ENCODE assay signal across 24 mouse cellular contexts in the genomic region with DNA sequence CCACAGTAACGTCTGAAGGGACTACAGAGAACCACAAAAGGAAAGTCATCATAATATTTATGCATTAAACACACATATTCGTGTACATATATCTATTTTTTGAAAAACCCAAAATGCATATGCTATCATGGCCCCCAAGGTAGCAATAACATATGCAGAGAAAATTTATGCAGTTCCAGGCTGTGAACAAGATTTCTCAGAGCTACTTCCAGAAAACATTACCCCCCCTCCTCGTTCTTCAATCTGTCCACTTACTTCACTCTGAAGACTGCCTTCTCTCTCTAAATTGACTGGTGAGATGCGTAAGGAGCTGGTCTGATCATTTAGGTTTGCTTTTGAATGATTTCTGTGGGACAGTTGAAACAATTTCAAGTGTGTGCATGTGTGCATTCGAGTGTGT.
DNase-seq lines count a peak whose midpoint lies in the region; ATAC-seq lines count a peak whose summit lies in the region.
"Had no signal": no experiment of that assay in that cellular context is flagged by ENCODE, and none has a peak within 500 bp of the region (broad histone marks: within the 10 kb centered on the region; RNA-seq: fewer than 3 reads in every experiment).

No protein-coding gene starts in this region.

- no peaks in the 10 kb centered on the region for H3K9me3 ChIP-seq in embryonic facial prominence, embryonic 13.5 days
- H3K9me3 ChIP-seq in embryonic facial prominence, embryonic 10.5 days, result no peaks in the 10 kb centered on the region
- H3K9me3 ChIP-seq in forebrain, embryonic 16.5 days (ENCODE audit: control insufficient read depth, low read length), result no peaks in the 10 kb centered on the region
- H3K9me3 ChIP-seq: G1E; heart, embryonic 15.5 days; hindbrain, embryonic 10.5 days; intestine, embryonic 15.5 days had no signal

- no peaks in the 10 kb centered on the region for H3K27me3 ChIP-seq in embryonic facial prominence, embryonic 13.5 days
- no peaks in the 10 kb centered on the region for H3K27me3 ChIP-seq in embryonic facial prominence, embryonic 10.5 days (replicated peaks; ENCODE audit: low read depth, poor library complexity, severe bottlenecking)
- H3K27me3 ChIP-seq in forebrain, embryonic 16.5 days (replicated peaks; ENCODE audit: control insufficient read depth, insufficient read depth, low read length), result no peaks in the 10 kb centered on the region
- H3K27me3 ChIP-seq: heart, embryonic 15.5 days; intestine, embryonic 15.5 days had no signal

- no peak overlapping the region for H3K4me3 ChIP-seq in embryonic facial prominence, embryonic 13.5 days
- no peak overlapping the region for H3K4me3 ChIP-seq in embryonic facial prominence, embryonic 10.5 days
- no peak overlapping the region for H3K4me3 ChIP-seq in forebrain, embryonic 16.5 days (replicated peaks; ENCODE audit: low read length)
- H3K4me3 ChIP-seq: heart, adult 2 months; heart, embryonic 15.5 days; hindbrain, embryonic 10.5 days; intestine, embryonic 15.5 days had no signal

- H3K4me2 ChIP-seq in embryonic facial prominence, embryonic 13.5 days, result no peak overlapping the region
- no peak overlapping the region for H3K4me2 ChIP-seq in forebrain, embryonic 16.5 days (ENCODE audit: low read length)
- H3K4me2 ChIP-seq: heart, embryonic 11.5 days; heart, embryonic 15.5 days; hindbrain, embryonic 14.5 days; intestine, embryonic 15.5 days had no signal

- H3K9ac ChIP-seq in embryonic facial prominence, embryonic 13.5 days, result no peak overlapping the region
- H3K9ac ChIP-seq in forebrain, embryonic 16.5 days (replicated peaks; ENCODE audit: low read depth, low read length), result no peak overlapping the region
- H3K9ac ChIP-seq: heart, embryonic 15.5 days; hindbrain, embryonic 14.5 days; intestine, embryonic 15.5 days had no signal

- peak overlapping the region; percentile 62; the same call in 1 of the 2 replicates for H3K27ac ChIP-seq in embryonic facial prominence, embryonic 13.5 days
- no peak overlapping the region for H3K27ac ChIP-seq in embryonic facial prominence, embryonic 10.5 days (replicated peaks)
- H3K27ac ChIP-seq in forebrain, embryonic 16.5 days (ENCODE audit: low read length), result no peak overlapping the region
- H3K27ac ChIP-seq: heart, adult 2 months; heart, embryonic 15.5 days; hindbrain, embryonic 10.5 days; hindbrain, embryonic 14.5 days; intestine, embryonic 15.5 days had no signal

- DNase-seq in embryonic facial prominence, embryonic 10.5 days (ENCODE audit: low spot score), result no peak
- DNase-seq in frontal cortex, postnatal 14 days (ENCODE audit: low spot score in 2 of 2), result no peak
- peak; percentile 48 for DNase-seq in brain, adult 2 months (ENCODE audit: low read depth, low spot score)
- no peak for DNase-seq in heart, postnatal 25 days (ENCODE audit: low spot score)
- DNase-seq: adrenal gland, adult 8-10 months; adrenal gland, postnatal 36 days; B cell, adult 2 months; cerebellum, adult 18-20 months; cerebellum, adult 9-11 months; cerebellum, postnatal 36 days; gastrocnemius, postnatal 14 days; heart, adult 2 months; heart, postnatal 14 days had no signal

- H3K36me3 ChIP-seq in embryonic facial prominence, embryonic 13.5 days, result no peaks in the 10 kb centered on the region
- no peaks in the 10 kb centered on the region for H3K36me3 ChIP-seq in embryonic facial prominence, embryonic 10.5 days (replicated peaks)
- H3K36me3 ChIP-seq in forebrain, embryonic 16.5 days (ENCODE audit: control insufficient read depth, insufficient read depth), result no peaks in the 10 kb centered on the region
- H3K36me3 ChIP-seq: G1E; heart, embryonic 15.5 days; hindbrain, embryonic 10.5 days; intestine, embryonic 15.5 days had no signal

- intact Hi-C loops in heart, postnatal 25 days (cut with DNase I), result no loop called here

- 68% methylated on average over 5 of the region's 5 CpGs for WGBS in embryonic facial prominence, embryonic 13.5 days
- WGBS in embryonic facial prominence, embryonic 10.5 days, result 89% methylated on average over 5 of the region's 5 CpGs
- 77% methylated on average over 5 of the region's 5 CpGs for WGBS in forebrain, embryonic 16.5 days

- ATAC-seq in embryonic facial prominence, embryonic 13.5 days (ENCODE audit: insufficient number of reproducible peaks, insufficient read depth, low FRiP score, low TSS enrichment, low read depth), result no peak
- ATAC-seq in frontal cortex, adult (ENCODE audit: low TSS enrichment), result peak; percentile 90
- ATAC-seq in forebrain, embryonic 16.5 days, result peak; percentile 71
- no peak for ATAC-seq in megakaryocyte progenitor cell, adult 5-6 weeks (replicated peaks; ENCODE audit: poor library complexity)
- ATAC-seq: CD4-positive, CD25-positive, alpha-beta regulatory T cell, adult 4 months; intestine, embryonic 15.5 days had no signal

- 0 out of 2 replicates have a peak, but pooled peaks cover 5% of the 10 kb centered on the region for H3K4me1 ChIP-seq in embryonic facial prominence, embryonic 13.5 days
- no peaks in the 10 kb centered on the region for H3K4me1 ChIP-seq in embryonic facial prominence, embryonic 10.5 days
- no peaks in the 10 kb centered on the region for H3K4me1 ChIP-seq in forebrain, embryonic 16.5 days (replicated peaks; ENCODE audit: control insufficient read depth, insufficient read depth, low read length)
- H3K4me1 ChIP-seq: heart, embryonic 15.5 days; hindbrain, embryonic 10.5 days; intestine, embryonic 15.5 days had no signal

Comparison
In these comparisons a context has a peak if more than half of its experiments do, and no peak if none do; other contexts are left out.
1. ATAC-seq: peak in frontal cortex, adult (single experiment) and forebrain, embryonic 16.5 days (single experiment); none in embryonic facial prominence, embryonic 13.5 days (single experiment) and megakaryocyte progenitor cell, adult 5-6 weeks (single experiment).